Mouse (Mus musculus) CH12.LX (cell line): ENCODE measurements at regions not wholly inside any gene's neighbourhood (a gene's known extent, or its start where the extent isn't known, plus 50 kb on each side); places are given as distances from the start of the nearest gene placed in this dataset.

Source experiments
- DNase-seq: peaks from one replicate; pipeline ENCODE4 v3.0.0-alpha.2; 2013; ENCODE audit errors: extremely low read depth
- H3K27ac ChIP-seq: 2 replicates; pipeline ENCODE4 v1.5.1; 2012; ENCODE audit warnings: low read depth, mild to moderate bottlenecking, control low read depth, moderate library complexity; ENCODE audit not compliant: insufficient read depth
- H3K27me3 ChIP-seq: replicated peaks from 2 replicates; pipeline ENCODE3; 2012; ENCODE audit warnings: inconsistent platforms
- H3K36me3 ChIP-seq, 2 experiments: replicated peaks in 1 of 2; 2 replicates each; pipeline versions ENCODE3 to v1.6.1; 2012; ENCODE audit warnings: inconsistent platforms in 1 of 2, low read length in 1 of 2, mild to moderate bottlenecking in 1 of 2, mixed read lengths in 1 of 2, moderate library complexity in 1 of 2; ENCODE audit not compliant: control insufficient read depth in 1 of 2, insufficient read depth in 1 of 2
- H3K4me1 ChIP-seq, 2 experiments: 2 replicates each; pipeline ENCODE4 v1.6.1; 2012; ENCODE audit warnings: inconsistent platforms in 1 of 2, moderate library complexity in 1 of 2; ENCODE audit not compliant: insufficient read depth in 2 of 2, control insufficient read depth in 1 of 2
- H3K4me2 ChIP-seq: 2 replicates; pipeline ENCODE4 v1.6.1; 2012; ENCODE audit warnings: low read depth, mild to moderate bottlenecking, control low read depth; ENCODE audit not compliant: poor library complexity, insufficient read depth, severe bottlenecking
- H3K4me3 ChIP-seq, 3 experiments: fragments of 150-350 bp in 1 of 3; sonication (generic) in 1 of 3; replicated peaks in 1 of 3; 2 replicates each; pipeline versions ENCODE3 to v1.5.1; 2011 to 2012; ENCODE audit warnings: low read depth in 2 of 3, low read length in 2 of 3, mild to moderate bottlenecking in 2 of 3, moderate library complexity in 2 of 3, control low read depth in 1 of 3, improper control_type of control experiment in 1 of 3, inconsistent platforms in 1 of 3, mixed read lengths in 1 of 3; ENCODE audit not compliant: poor library complexity in 1 of 3
- H3K79me2 ChIP-seq: replicated peaks from 2 replicates; pipeline ENCODE4 v1.6.1; 2012; ENCODE audit warnings: mild to moderate bottlenecking, moderate library complexity; ENCODE audit not compliant: control insufficient read depth, poor library complexity, insufficient read depth, severe bottlenecking; ENCODE audit errors: extremely low read depth
- H3K9ac ChIP-seq: 2 replicates; pipeline ENCODE4 v1.6.1; 2012; ENCODE audit warnings: low read depth, mild to moderate bottlenecking, control low read depth, moderate library complexity; ENCODE audit not compliant: insufficient read depth
- H3K9me3 ChIP-seq: replicated peaks from 2 replicates; pipeline ENCODE3; 2012; ENCODE audit warnings: low read length, inconsistent platforms, mixed read lengths
- CHD1 ChIP-seq: IDR thresholded peaks from 2 replicates; pipeline ENCODE4 v1.6.1; 2012; ENCODE audit warnings: low read depth, low read length, improper control_type of control experiment, inconsistent platforms
- CHD2 ChIP-seq: IDR thresholded peaks from 2 replicates; pipeline ENCODE4 v1.6.1; 2011; ENCODE audit warnings: low read length, improper control_type of control experiment
- E2F4 ChIP-seq: IDR thresholded peaks from 2 replicates; pipeline ENCODE4 v1.6.1; 2011; ENCODE audit warnings: low read depth, low read length, improper control_type of control experiment; ENCODE audit not compliant: insufficient replicate concordance
- ELF1 ChIP-seq: IDR thresholded peaks from 2 replicates; pipeline ENCODE4 v1.6.1; 2014; ENCODE audit warnings: low read depth, mild to moderate bottlenecking, inconsistent platforms, low read length, improper control_type of control experiment
- HCFC1 ChIP-seq: IDR thresholded peaks from 2 replicates; pipeline ENCODE4 v1.6.1; 2012; ENCODE audit warnings: low read depth, mild to moderate bottlenecking, inconsistent platforms, low read length, improper control_type of control experiment
- MYC ChIP-seq: IDR thresholded peaks from 2 replicates; pipeline ENCODE4 v1.6.1; 2011; ENCODE audit warnings: low read depth, mild to moderate bottlenecking, improper control_type of control experiment, low read length
- RCOR1 ChIP-seq: conservative IDR thresholded peaks from 2 replicates; pipeline ENCODE4 v1.6.1; 2012; ENCODE audit warnings: low read depth, mild to moderate bottlenecking, inconsistent platforms, low read length, improper control_type of control experiment
- SIN3A ChIP-seq: IDR thresholded peaks from 2 replicates; pipeline ENCODE4 v1.6.1; 2012; ENCODE audit warnings: low read length, improper control_type of control experiment, inconsistent platforms
- SMC3 ChIP-seq: IDR thresholded peaks from 2 replicates; pipeline ENCODE4 v1.6.1; 2011; ENCODE audit warnings: low read depth, low read length, improper control_type of control experiment
- TBP ChIP-seq: conservative IDR thresholded peaks from 2 replicates; pipeline ENCODE4 v1.6.1; 2011; ENCODE audit warnings: low read depth, low read length, improper control_type of control experiment
- TCF12 ChIP-seq: IDR thresholded peaks from 2 replicates; pipeline ENCODE4 v1.6.1; 2014; ENCODE audit warnings: low read depth, mild to moderate bottlenecking, inconsistent platforms, low read length, improper control_type of control experiment
- UBTF ChIP-seq: IDR thresholded peaks from 2 replicates; pipeline ENCODE4 v1.6.1; 2012; ENCODE audit warnings: low read depth, mild to moderate bottlenecking, inconsistent platforms, low read length, improper control_type of control experiment, moderate library complexity
- dilution Hi-C: fragments of 300-500 bp; cut with MboI; formaldehyde crosslinking; loops from 2 replicates; pipeline ENCODE4 v1.14.3; 2020; ENCODE audit warnings: low sequenced_read_pairs; ENCODE audit not compliant: extremely low pct_unique_long_range_greater_than_20kb, extremely low pct_ligation_motif_present
- in situ Hi-C: fragments of 300-500 bp; cut with MboI; formaldehyde crosslinking; loops from 3 replicates; pipeline ENCODE4 v1.14.3; 2019; ENCODE audit warnings: low sequenced_read_pairs, low pct_ligation_motif_present, low pct_unique_long_range_greater_than_20kb, mixed read lengths

DNA sequence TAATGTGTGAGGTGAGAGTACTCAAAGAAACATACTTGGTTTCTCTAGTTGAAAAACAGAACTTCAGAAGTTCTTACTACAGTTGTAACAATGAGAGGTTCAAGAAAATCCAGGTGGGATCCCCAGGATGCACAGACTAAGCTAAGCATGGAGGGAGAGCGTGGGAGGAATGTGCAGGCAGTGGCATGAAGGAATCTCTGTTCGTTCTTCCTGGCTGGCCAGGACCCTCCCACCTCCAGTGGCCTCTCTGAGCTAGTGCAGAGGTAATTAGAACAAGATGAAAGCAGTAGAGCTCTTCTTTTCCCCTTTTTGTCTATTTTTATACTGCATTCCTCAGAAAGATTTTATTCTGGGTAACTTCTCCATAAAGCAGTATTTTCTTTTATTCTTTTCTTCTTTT, 648.3 kb upstream of the Fat3 start:
- dilution Hi-C loops (no loop called here), in situ Hi-C loops (no loop called here)
- Histone ChIP-seq H3K4me1 (no peaks in the 10 kb centered on the region), H3K4me3 (no peak overlapping the region), H3K9me3 (no peaks in the 10 kb centered on the region), H3K9ac (no peak overlapping the region), H3K79me2 (no peaks in the 10 kb centered on the region), H3K27me3 (no peaks in the 10 kb centered on the region), H3K4me2 (no peak overlapping the region), H3K36me3 (no peaks in the 10 kb centered on the region), H3K27ac (no peak overlapping the region)
- DNase-seq: no peak
- no peak for TF ChIP-seq MYC
- TF ChIP-seq CHD1: no peak
- no peak for TF ChIP-seq TBP
- TF ChIP-seq ELF1: no peak
- no peak for TF ChIP-seq RCOR1
- TF ChIP-seq TCF12: no peak
- no peak for TF ChIP-seq CHD2
- no peak for TF ChIP-seq E2F4
- no peak for TF ChIP-seq SMC3
- TF ChIP-seq HCFC1: no peak
- TF ChIP-seq SIN3A: no peak
- TF ChIP-seq UBTF: no peak
